28 mouse cellular contexts compared by ENCODE assay signal in genomic region chr8:122457171-122457570, GRCm38 (mm10). TPM values are rescaled to one million over a fixed set of nuclear protein-coding genes. Genes with fewer than 3 reads are reported as not detected.
"Had no signal": no experiment of that assay in that cellular context is flagged by ENCODE, and none has a peak within 500 bp of the region (broad histone marks: within the 10 kb centered on the region; RNA-seq: fewer than 3 reads in every experiment).

No protein-coding gene starts in this region.

- ATAC-seq: intestine, embryonic 15.5 days; liver, embryonic 12.5 days had no signal

- H3K4me2 ChIP-seq: intestine, embryonic 15.5 days; limb, embryonic 13.5 days; liver, embryonic 12.5 days; liver, embryonic 15.5 days; lung, embryonic 15.5 days; neural tube, embryonic 12.5 days; neural tube, embryonic 15.5 days had no signal

- DNase-seq: kidney, adult 11 months; kidney, adult 9 months; kidney, postnatal 14 days; kidney, postnatal 4 days; liver; lung, adult 18-20 months; lung, postnatal 10 days; lung, postnatal 36 days; midbrain, embryonic 14.5 days; right cerebral cortex, adult 18-20 months; right cerebral cortex, postnatal 14 days; right cerebral cortex, postnatal 4 days; thymus, adult 2 months; thymus, postnatal 14 days; thymus, postnatal 4 days had no signal

- H3K36me3 ChIP-seq: intestine, embryonic 15.5 days; limb, embryonic 10.5 days; limb, embryonic 13.5 days; liver, embryonic 12.5 days; liver, embryonic 15.5 days; lung, embryonic 15.5 days; midbrain, embryonic 10.5 days; neural tube, embryonic 12.5 days; neural tube, embryonic 15.5 days had no signal

- H3K27ac ChIP-seq: intestine, embryonic 15.5 days; limb, embryonic 10.5 days; limb, embryonic 13.5 days; liver, embryonic 12.5 days; liver, embryonic 15.5 days; lung, embryonic 15.5 days; midbrain, embryonic 10.5 days; neural tube, embryonic 12.5 days; neural tube, embryonic 15.5 days; stomach, postnatal 0 days had no signal

- H3K9ac ChIP-seq: intestine, embryonic 15.5 days; limb, embryonic 13.5 days; liver, embryonic 12.5 days; liver, embryonic 15.5 days; lung, embryonic 15.5 days; neural tube, embryonic 12.5 days had no signal

- H3K4me3 ChIP-seq: intestine, embryonic 15.5 days; limb, embryonic 10.5 days; limb, embryonic 13.5 days; liver, embryonic 12.5 days; liver, embryonic 15.5 days; lung, embryonic 15.5 days; megakaryocyte, embryonic 14.5 days; midbrain, embryonic 10.5 days; neural tube, embryonic 12.5 days; neural tube, embryonic 15.5 days had no signal

- H3K9me3 ChIP-seq: intestine, embryonic 15.5 days; limb, embryonic 10.5 days; limb, embryonic 13.5 days; liver, embryonic 12.5 days; liver, embryonic 15.5 days; lung, embryonic 15.5 days; megakaryocyte, embryonic 14.5 days; midbrain, embryonic 10.5 days; neural tube, embryonic 12.5 days; neural tube, embryonic 15.5 days had no signal

RNA-seq across cellular contexts. Expression of gene Snai3, which starts 3.4 kb away (rescaled TPM):
- total RNA-seq: layer of hippocampus, adult 18-20 months; layer of hippocampus, postnatal 25 days had no signal
- polyA plus RNA-seq: limb, embryonic 10.5 days; midbrain, embryonic 10.5 days; midbrain, embryonic 14.5 days; neural tube, embryonic 12.5 days had no signal
